Mouse (Mus musculus) kidney, postnatal 0 days (tissue): ENCODE data around the gene 1700109H08Rik. TPM values are rescaled to one million over a fixed set of nuclear protein-coding genes. Genes with fewer than 3 reads are reported as not detected.
A peak's percentile ranks its signal among the peaks of the same experiment; 100 is the strongest.

Experiments used
- ATAC-seq: fragments of 200-750 bp; cut with Nextera tagmentation; replicated peaks from 2 replicates; pipeline ENCODE4 v1.8.0; 2017; ENCODE audit warnings: low read depth, moderate number of reproducible peaks, moderate TSS enrichment, moderate library complexity; ENCODE audit not compliant: low FRiP score
- DNase-seq: peaks from one replicate; pipeline ENCODE4 v3.0.0-alpha.2; 2016; ENCODE audit warnings: low spot score
- H3K27ac ChIP-seq: fragments of 300-500 bp; sonication (generic); 2 replicates; pipeline ENCODE4 v1.5.1; 2014; ENCODE audit warnings: mild to moderate bottlenecking
- H3K27me3 ChIP-seq: fragments of 300-500 bp; sonication (generic); 2 replicates; pipeline ENCODE4 v1.6.1; 2014; ENCODE audit warnings: low read length, mixed read lengths; ENCODE audit not compliant: insufficient read depth
- H3K36me3 ChIP-seq: fragments of 300-500 bp; sonication (generic); 2 replicates; pipeline ENCODE4 v1.6.1; 2014; ENCODE audit warnings: low read length, mixed read lengths; ENCODE audit not compliant: insufficient read depth
- H3K4me1 ChIP-seq: fragments of 300-500 bp; sonication (generic); replicated peaks from 2 replicates; pipeline ENCODE4 v1.6.1; 2014; ENCODE audit warnings: antibody characterized with exemption, low read length, mixed read lengths; ENCODE audit not compliant: insufficient read depth
- H3K4me2 ChIP-seq: fragments of 300-500 bp; sonication (generic); 2 replicates; pipeline ENCODE4 v1.6.1; 2014; ENCODE audit warnings: mild to moderate bottlenecking, low read length, moderate library complexity, mixed read lengths
- H3K4me3 ChIP-seq: fragments of 300-500 bp; sonication (generic); replicated peaks from 2 replicates; pipeline ENCODE4 v1.5.1; 2014; ENCODE audit warnings: low read depth, low read length
- H3K9ac ChIP-seq: fragments of 300-500 bp; sonication (generic); 2 replicates; pipeline ENCODE4 v1.6.1; 2014; ENCODE audit warnings: low read depth, low read length
- H3K9me3 ChIP-seq: fragments of 300-500 bp; sonication (generic); replicated peaks from 2 replicates; pipeline ENCODE4 v1.6.1; 2016; ENCODE audit warnings: low read length, inconsistent platforms, mixed read lengths
- CTCF ChIP-seq: IDR thresholded peaks from 2 replicates; pipeline ENCODE4 v1.5.1; 2016; ENCODE audit warnings: antibody characterized with exemption, low read depth, mild to moderate bottlenecking, moderate library complexity
- WGBS: fragments of 180-500 bp; shearing (Covaris S2); extraction: QIAGEN DNeasy Blood & Tissue Kit; methylation state at CpG from one replicate; pipeline ENCODE4 v1.1.7; 2014; 5-methylcytosine and 5-hydroxymethylcytosine counted together
- polyA plus RNA-seq: library from polyadenylated mRNA; unstranded; fragments of >200 nt; fragmentation: Nextera tagmentation; extraction: Ambion mirVana; gene quantifications from 2 replicates; pipeline ENCODE4 v1.2.1, GENCODE M21; 2015

The 1700109H08Rik gene
- polyA plus RNA-seq, 1 experiment from 2014 or later: 0.62 TPM

GRCm38 (mm10) chr5:3536592-3537212 is 34.7 kb upstream of the 1700109H08Rik start:
- no peak overlapping the region for H3K27ac ChIP-seq
- H3K4me2 ChIP-seq: no peak overlapping the region
- DNase-seq (no peak), ATAC-seq (no peak)
- H3K27me3 ChIP-seq: no peaks in the 10 kb centered on the region
- H3K9ac ChIP-seq: no peak overlapping the region
- no peaks in the 10 kb centered on the region for H3K9me3 ChIP-seq
- no peaks in the 10 kb centered on the region for H3K36me3 ChIP-seq
- H3K4me3 ChIP-seq: no peak overlapping the region
- 82% methylated on average over 3 of the region's 3 CpGs for WGBS
- TF ChIP-seq CTCF: no peak
- no peaks in the 10 kb centered on the region for H3K4me1 ChIP-seq

GRCm38 (mm10) chr5:3538505-3539472 is 32.6 kb upstream of the 1700109H08Rik start:
- WGBS: 54% methylated on average over 11 of the region's 11 CpGs
- Histone ChIP-seq H3K4me2 (no peak overlapping the region), H3K4me3 (no peak overlapping the region), H3K4me1 (no peaks in the 10 kb centered on the region), H3K36me3 (no peaks in the 10 kb centered on the region), H3K27me3 (no peaks in the 10 kb centered on the region), H3K27ac (0 out of 2 replicates have a peak overlapping the region, but pooled peaks have one; percentile 11), H3K9me3 (no peaks in the 10 kb centered on the region), H3K9ac (no peak overlapping the region)
- TF ChIP-seq CTCF: no peak
- no peak for ATAC-seq
- DNase-seq: no peak

- Histone ChIP-seq H3K27ac (no peak overlapping the region), H3K27me3 (no peaks in the 10 kb centered on the region), H3K9ac (no peak overlapping the region), H3K9me3 (no peaks in the 10 kb centered on the region), H3K36me3 (no peaks in the 10 kb centered on the region), H3K4me2 (no peak overlapping the region), H3K4me3 (no peak overlapping the region), H3K4me1 (peaks cover 14% of the 10 kb centered on the region; the same call in 1 of the 2 replicates)
- ATAC-seq (no peak), DNase-seq (no peak)
- WGBS: 79% methylated on average over 6 of the region's 6 CpGs
- TF ChIP-seq CTCF: no peak
These were observed 29.5 kb upstream of the 1700109H08Rik start for GRCm38 (mm10) chr5:3541871-3542270.

GRCm38 (mm10) chr5:3543629-3544479 is 27.5 kb upstream of the 1700109H08Rik start, which contains the start of gene Fam133b:
Gene Fam133b (plus strand): TSS chr5:3543833.
- ATAC-seq (peak; percentile 95), DNase-seq (peak; percentile 94)
- Histone ChIP-seq H3K9ac (peak within 1 kb of the TSS; percentile 95), H3K4me3 (peak within 1 kb of the TSS; percentile 99), H3K27me3 (no peaks in the 10 kb centered on the region), H3K9me3 (no peaks in the 10 kb centered on the region), H3K4me1 (peaks cover 14% of the 10 kb centered on the region; the same call in 1 of the 2 replicates), H3K36me3 (no peaks in the 10 kb centered on the region), H3K4me2 (peak within 1 kb of the TSS; percentile 75), H3K27ac (peak within 1 kb of the TSS; percentile 89)
- WGBS: 0% methylated on average over 66 of the region's 80 CpGs
- TF ChIP-seq CTCF: peak; percentile 96

GRCm38 (mm10) chr5:3544480-3544769 is 26.9 kb upstream of the 1700109H08Rik start:
- Histone ChIP-seq H3K27me3 (no peaks in the 10 kb centered on the region), H3K9ac (peak overlapping the region; percentile 95), H3K4me2 (peak overlapping the region; percentile 75), H3K27ac (no peak overlapping the region), H3K36me3 (no peaks in the 10 kb centered on the region), H3K4me3 (peak overlapping the region; percentile 99), H3K9me3 (no peaks in the 10 kb centered on the region), H3K4me1 (peaks cover 14% of the 10 kb centered on the region; the same call in 1 of the 2 replicates)
- peak; percentile 18 for DNase-seq
- no peak for TF ChIP-seq CTCF
- no peak for ATAC-seq
- 9% methylated on average over 7 of the region's 7 CpGs for WGBS

- no peak for ATAC-seq
- TF ChIP-seq CTCF: no peak
- no peaks in the 10 kb centered on the region for H3K9me3 ChIP-seq
These were observed 25.1 kb upstream of the 1700109H08Rik start for GRCm38 (mm10) chr5:3546226-3546625.

More at GRCm38 (mm10) chr5:3546226-3546625, 25.1 kb upstream of the 1700109H08Rik start:
- WGBS: 59% methylated on average over 1 of the region's 1 CpGs
- Histone ChIP-seq H3K36me3 (no peaks in the 10 kb centered on the region), H3K27me3 (no peaks in the 10 kb centered on the region), H3K4me2 (no peak overlapping the region), H3K4me1 (peaks cover 14% of the 10 kb centered on the region; the same call in 1 of the 2 replicates), H3K27ac (no peak overlapping the region), H3K4me3 (no peak overlapping the region), H3K9ac (no peak overlapping the region)
- DNase-seq: peak; percentile 46
